Mouse (Mus musculus): ENCODE measurements around the gene Ube3b.

Gene Ube3b

DNA sequence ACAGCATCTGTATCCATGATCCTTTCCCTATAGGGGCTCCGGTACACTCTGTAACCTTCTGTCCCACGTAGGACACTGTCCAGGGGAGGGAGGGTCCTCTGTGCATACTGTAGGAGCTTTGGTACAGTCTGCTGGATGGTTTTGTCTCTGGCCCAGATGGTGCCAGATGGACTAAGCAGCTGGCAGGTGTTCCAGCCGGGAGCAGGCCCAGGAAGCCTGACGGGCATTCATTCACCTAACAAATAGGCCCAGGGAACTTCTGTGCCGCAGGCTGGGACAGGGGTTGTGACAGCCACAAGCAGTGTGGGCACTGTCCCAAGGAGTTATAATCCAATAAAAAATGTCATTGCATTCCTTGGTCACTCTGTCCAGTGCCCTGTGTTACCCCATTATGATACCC lies 43.6 kb downstream of the Ube3b start:
- DNase-seq (ENCODE audit: low spot score) = no peak

DNA sequence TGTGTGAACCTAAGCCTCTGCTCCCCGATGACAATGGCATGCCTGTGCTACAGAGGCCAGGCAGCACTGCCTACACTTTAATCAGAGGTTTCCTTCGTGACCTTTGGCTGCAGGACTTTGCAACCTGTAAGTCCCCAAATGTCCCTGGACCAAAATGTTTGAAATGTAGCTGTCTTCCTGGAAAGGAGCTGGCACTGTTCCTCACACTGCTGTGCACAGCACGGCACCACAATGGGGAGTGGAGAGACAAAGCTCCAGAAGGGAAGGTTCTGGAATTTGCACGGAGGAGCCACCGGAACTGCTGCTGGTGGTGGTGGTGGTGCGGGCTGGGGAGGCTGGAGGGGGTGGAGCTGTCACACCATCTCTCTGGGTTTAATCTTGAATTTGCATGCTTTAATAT lies 46.3 kb downstream of the Ube3b start:
- no peak for DNase-seq (ENCODE audit: low spot score)

GRCm38 (mm10) chr5:114428621-114429020 lies 48.2 kb downstream of the Ube3b start:
- no peak for DNase-seq (ENCODE audit: low spot score)

DNA sequence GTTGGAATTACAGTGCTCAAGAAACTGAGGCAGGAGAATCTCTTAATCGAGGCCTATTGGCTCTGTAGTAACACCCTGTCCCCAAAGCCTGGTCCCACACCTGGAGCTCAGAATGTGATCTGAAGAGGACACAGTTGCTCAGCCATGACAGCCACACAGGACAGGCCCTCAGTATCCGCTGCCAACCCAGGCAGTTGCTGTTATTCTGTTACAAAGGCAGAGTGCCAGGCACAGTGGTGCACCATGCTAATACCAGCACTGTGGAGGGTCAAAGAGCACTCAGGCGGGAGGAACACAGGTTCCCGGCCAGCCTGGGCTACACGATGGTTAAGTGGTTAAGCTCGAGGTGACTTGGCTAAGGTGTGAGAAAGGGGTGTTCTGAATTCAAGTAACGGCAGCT lies 49.4 kb downstream of the Ube3b start:
- no peak for DNase-seq (ENCODE audit: low spot score)

GRCm38 (mm10) chr5:114434359-114434758 lies 54.0 kb downstream of the Ube3b start:
- no peak for DNase-seq (ENCODE audit: low spot score)

DNA sequence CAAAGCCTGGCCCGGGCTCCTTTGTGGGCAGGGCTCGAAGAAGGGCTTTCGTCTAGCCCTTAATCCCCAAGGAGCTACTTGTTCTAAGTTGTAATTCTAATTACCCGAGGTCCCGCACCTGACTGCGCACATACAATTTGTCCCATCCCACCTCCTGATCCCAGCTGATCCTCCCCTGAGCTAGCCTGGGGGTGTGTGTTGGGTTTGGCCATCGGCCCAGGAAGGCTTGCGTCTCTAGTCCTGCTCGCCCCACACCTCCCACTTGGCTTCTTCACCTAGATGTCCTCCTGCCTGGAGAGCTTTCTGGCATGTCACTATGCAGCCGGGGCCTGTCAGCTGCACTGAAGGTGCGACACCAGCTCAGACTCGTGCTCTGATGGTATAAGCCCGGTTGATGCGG lies 55.2 kb downstream of the Ube3b start:
- DNase-seq (ENCODE audit: low spot score) = no peak

DNA sequence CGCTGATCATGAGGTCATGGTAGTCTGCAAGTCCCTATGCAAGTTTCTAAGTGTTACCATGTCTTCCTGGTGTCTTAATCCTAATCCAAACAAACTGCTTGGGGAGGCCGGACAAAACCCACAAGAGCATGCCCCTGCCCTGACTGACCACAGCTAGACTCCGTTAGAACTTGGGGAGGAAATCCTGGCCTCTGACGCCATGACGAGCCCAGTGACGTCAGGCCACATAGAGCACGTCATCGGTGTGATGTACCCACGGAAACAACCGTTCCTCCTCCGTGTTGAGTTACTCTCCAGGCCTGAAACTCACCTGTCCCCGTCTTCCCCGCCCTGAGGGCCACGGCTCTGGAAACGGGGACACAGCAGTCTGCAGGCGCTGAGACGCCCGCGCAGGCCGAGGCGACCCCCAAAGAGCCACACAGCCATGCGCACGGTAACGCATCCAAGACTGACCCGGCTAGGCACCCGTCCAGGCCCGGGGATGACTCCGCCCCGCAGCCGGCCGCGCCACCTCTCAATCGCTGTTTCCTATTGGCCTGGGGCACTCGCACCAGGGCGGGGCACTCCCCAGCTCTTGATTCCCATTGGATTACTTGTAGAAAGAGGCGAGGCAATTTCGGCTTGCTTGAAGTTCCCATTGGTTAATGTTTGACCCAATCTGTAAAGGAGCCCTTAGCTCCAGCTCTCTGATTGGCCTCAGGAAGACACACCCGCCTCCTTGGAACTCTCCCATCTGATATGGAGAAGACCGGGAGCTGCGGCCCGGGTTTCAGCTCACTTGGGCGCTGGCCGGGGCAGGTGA lies 63.4 kb downstream of the Ube3b start, which contains the start of the genes Mmab and Mvk:
Mmab (minus strand) TSS at position 495 of the 802 bp plus-strand sequence.
Mvk (plus strand) TSS at position 704 of the 802 bp plus-strand sequence.
- peak; percentile 97 for DNase-seq (ENCODE audit: low spot score)

- DNase-seq (ENCODE audit: low spot score) = no peak
Observed at GRCm38 (mm10) chr5:114444368-114444692, 63.9 kb downstream of the Ube3b start.

GRCm38 (mm10) chr5:114449011-114449410 lies 68.6 kb downstream of the Ube3b start:
- no peak for DNase-seq (ENCODE audit: low spot score)

GRCm38 (mm10) chr5:114456287-114456686 lies 75.9 kb downstream of the Ube3b start:
- no peak for DNase-seq (ENCODE audit: low spot score)

DNA sequence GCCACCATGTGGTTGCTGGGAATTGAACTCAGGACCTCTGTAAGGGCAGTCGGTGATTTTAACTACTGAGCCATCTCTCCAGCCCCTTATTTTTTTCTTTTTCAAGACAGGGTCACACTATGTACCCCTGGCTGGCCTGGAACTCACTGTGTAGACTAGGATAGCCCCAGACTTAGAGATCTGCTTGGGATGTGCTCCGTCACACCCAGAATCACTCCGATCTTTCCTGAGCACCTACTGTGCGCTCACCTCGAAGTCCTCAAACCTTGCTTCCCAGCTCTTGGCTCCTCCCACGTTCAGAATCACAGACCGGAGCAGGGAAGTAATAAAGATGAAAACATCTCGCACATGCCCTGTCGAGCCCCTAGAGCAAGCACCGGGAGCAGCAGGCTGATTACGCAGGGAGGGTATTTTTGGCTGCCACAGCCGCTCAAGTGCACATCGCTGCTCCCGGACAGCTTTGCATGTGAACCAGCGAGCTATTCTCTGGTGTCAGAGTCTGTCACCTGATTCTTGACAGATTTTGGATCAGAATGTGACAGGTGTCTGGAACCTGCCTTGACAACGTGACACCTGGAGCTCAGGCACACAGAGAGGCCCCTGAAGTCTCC lies 76.7 kb downstream of the Ube3b start:
- DNase-seq (ENCODE audit: low spot score) = no peak

- peak; percentile 73 for DNase-seq (ENCODE audit: low spot score)
Observed at GRCm38 (mm10) chr5:114461238-114461637, 80.8 kb downstream of the Ube3b start.

GRCm38 (mm10) chr5:114462067-114463040 lies 81.9 kb downstream of the Ube3b start:
- DNase-seq (ENCODE audit: low spot score) = no peak

GRCm38 (mm10) chr5:114464561-114464960 lies 84.2 kb downstream of the Ube3b start:
- no peak for DNase-seq (ENCODE audit: low spot score)

- DNase-seq (ENCODE audit: low spot score) = no peak
Observed at GRCm38 (mm10) chr5:114465641-114466040, 85.2 kb downstream of the Ube3b start.

GRCm38 (mm10) chr5:114467019-114467418 lies 86.6 kb downstream of the Ube3b start:
- no peak for DNase-seq (ENCODE audit: low spot score)

DNA sequence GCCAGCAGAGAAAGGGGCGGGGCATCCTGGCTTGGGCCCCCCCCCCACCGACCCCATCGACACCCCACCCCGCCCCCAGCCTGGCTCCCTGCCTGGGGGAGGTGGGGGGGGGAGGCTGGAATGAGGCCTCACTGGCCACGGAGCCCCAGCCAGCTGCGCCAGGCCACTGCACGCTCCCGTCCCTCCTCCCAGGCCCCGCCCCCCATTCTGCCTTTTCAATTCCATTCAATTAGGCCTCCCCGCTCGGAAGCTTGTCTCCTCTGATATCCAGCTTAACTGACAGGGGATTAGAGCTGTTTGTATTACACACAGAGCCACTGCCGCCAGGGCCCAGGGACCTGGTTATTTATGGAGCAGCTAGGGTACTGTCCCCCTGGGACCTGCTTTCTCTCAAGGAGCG lies 87.0 kb downstream of the Ube3b start:
- no peak for DNase-seq (ENCODE audit: low spot score)

- DNase-seq (ENCODE audit: low spot score) = no peak
Observed at GRCm38 (mm10) chr5:114468007-114468406, 87.6 kb downstream of the Ube3b start.

DNA sequence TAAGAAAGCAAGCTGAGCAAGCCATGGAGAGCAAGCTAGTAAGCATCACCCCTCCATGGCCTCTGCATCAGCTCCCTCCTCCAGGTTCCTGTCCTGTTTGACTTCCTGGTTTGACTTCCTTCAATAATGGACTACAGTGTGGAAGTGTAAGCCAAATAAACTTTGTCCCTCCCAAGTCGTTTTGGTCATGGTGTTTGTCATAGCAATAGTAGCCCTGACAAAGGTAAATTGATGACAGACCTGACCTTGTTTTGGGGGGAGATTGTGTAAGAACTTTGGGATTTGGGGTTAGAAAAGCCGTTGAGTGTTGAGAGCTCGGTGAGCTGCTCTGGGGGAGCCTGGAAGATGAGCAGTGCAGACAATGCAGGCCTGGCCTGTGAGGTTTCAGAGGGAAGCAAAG lies 90.0 kb downstream of the Ube3b start:
- no peak for DNase-seq (ENCODE audit: low spot score)
